Mouse (Mus musculus): Measurements from ENCODE around the gene Atp1a1. TPM values are rescaled to one million over a fixed set of nuclear protein-coding genes. Genes with fewer than 3 reads are reported as not detected.

The Atp1a1 gene
- total and polyA plus RNA-seq, 2 experiments = 163 to 183 TPM

- Histone ChIP-seq H3K79me2 (ENCODE audit: control insufficient read depth, insufficient read depth, low read length) (no peaks in the 10 kb centered on the region), H3K27me3 (ENCODE audit: control insufficient read depth, insufficient read depth, low read length) (no peaks in the 10 kb centered on the region), H3K4me1 (ENCODE audit: control insufficient read depth, insufficient read depth, low read length) (no peaks in the 10 kb centered on the region), H3K4me3 (ENCODE audit: insufficient read depth, low read depth, low read length) (no peak overlapping the region), H3K27ac (replicated peaks; ENCODE audit: insufficient read depth, low read depth, low read length) (no peak overlapping the region), H3K9ac (ENCODE audit: low read depth, low read length) (no peak overlapping the region), H3K36me3 (ENCODE audit: control insufficient read depth, insufficient read depth, low read length) (no peaks in the 10 kb centered on the region)
- DNase-seq (ENCODE audit: extremely low read depth, low read depth, low spot score) = no peak
- no peak for TF ChIP-seq POLR2A (IDR thresholded peaks at IDR 0.05; ENCODE audit: extremely low read depth, insufficient read depth, low read length)
- no peak for TF ChIP-seq CTCF (IDR thresholded peaks at IDR 0.05; ENCODE audit: low read depth, low read length)
- WGBS = 98% methylated on average over 2 of the region's 2 CpGs
Measured at GRCm38 (mm10) chr3:101564011-101564410, 40.5 kb downstream of the Atp1a1 start.

GRCm38 (mm10) chr3:101562510-101563209 lies 41.8 kb downstream of the Atp1a1 start:
- Histone ChIP-seq H3K4me1 (ENCODE audit: control insufficient read depth, insufficient read depth, low read length) (no peaks in the 10 kb centered on the region), H3K79me2 (ENCODE audit: control insufficient read depth, insufficient read depth, low read length) (no peaks in the 10 kb centered on the region), H3K9ac (ENCODE audit: low read depth, low read length) (no peak overlapping the region), H3K27ac (replicated peaks; ENCODE audit: insufficient read depth, low read depth, low read length) (no peak overlapping the region), H3K4me3 (ENCODE audit: insufficient read depth, low read depth, low read length) (no peak overlapping the region), H3K27me3 (ENCODE audit: control insufficient read depth, insufficient read depth, low read length) (no peaks in the 10 kb centered on the region), H3K36me3 (ENCODE audit: control insufficient read depth, insufficient read depth, low read length) (no peaks in the 10 kb centered on the region)
- WGBS = 80% methylated on average over 10 of the region's 10 CpGs
- TF ChIP-seq POLR2A (IDR thresholded peaks at IDR 0.05; ENCODE audit: extremely low read depth, insufficient read depth, low read length) = no peak
- TF ChIP-seq CTCF (IDR thresholded peaks at IDR 0.05; ENCODE audit: low read depth, low read length) = no peak
- no peak for DNase-seq (ENCODE audit: extremely low read depth, low read depth, low spot score)

- no peak overlapping the region for H3K27ac ChIP-seq (replicated peaks; ENCODE audit: insufficient read depth, low read depth, low read length)
- no peaks in the 10 kb centered on the region for H3K27me3 ChIP-seq (ENCODE audit: control insufficient read depth, insufficient read depth, low read length)
- H3K4me1 ChIP-seq (ENCODE audit: control insufficient read depth, insufficient read depth, low read length) = no peaks in the 10 kb centered on the region
- H3K36me3 ChIP-seq (ENCODE audit: control insufficient read depth, insufficient read depth, low read length) = no peaks in the 10 kb centered on the region
- H3K9ac ChIP-seq (ENCODE audit: low read depth, low read length) = no peak overlapping the region
- no peak for DNase-seq (ENCODE audit: extremely low read depth, low read depth, low spot score)
- H3K4me3 ChIP-seq (ENCODE audit: insufficient read depth, low read depth, low read length) = no peak overlapping the region
- H3K79me2 ChIP-seq (ENCODE audit: control insufficient read depth, insufficient read depth, low read length) = no peaks in the 10 kb centered on the region
- TF ChIP-seq CTCF (IDR thresholded peaks at IDR 0.05; ENCODE audit: low read depth, low read length) = no peak
- TF ChIP-seq POLR2A (IDR thresholded peaks at IDR 0.05; ENCODE audit: extremely low read depth, insufficient read depth, low read length) = no peak
- 92% methylated on average over 5 of the region's 5 CpGs for WGBS
Measured at GRCm38 (mm10) chr3:101561948-101562347, 42.5 kb downstream of the Atp1a1 start.

- DNase-seq (ENCODE audit: extremely low read depth, low read depth, low spot score) = no peak
- Histone ChIP-seq H3K4me3 (ENCODE audit: insufficient read depth, low read depth, low read length) (no peak overlapping the region), H3K4me1 (ENCODE audit: control insufficient read depth, insufficient read depth, low read length) (no peaks in the 10 kb centered on the region), H3K9ac (ENCODE audit: low read depth, low read length) (no peak overlapping the region), H3K27ac (replicated peaks; ENCODE audit: insufficient read depth, low read depth, low read length) (no peak overlapping the region), H3K36me3 (ENCODE audit: control insufficient read depth, insufficient read depth, low read length) (no peaks in the 10 kb centered on the region), H3K79me2 (ENCODE audit: control insufficient read depth, insufficient read depth, low read length) (no peaks in the 10 kb centered on the region), H3K27me3 (ENCODE audit: control insufficient read depth, insufficient read depth, low read length) (no peaks in the 10 kb centered on the region)
- TF ChIP-seq CTCF (IDR thresholded peaks at IDR 0.05; ENCODE audit: low read depth, low read length) = no peak
- TF ChIP-seq POLR2A (IDR thresholded peaks at IDR 0.05; ENCODE audit: extremely low read depth, insufficient read depth, low read length) = no peak
- WGBS = 58% methylated on average over 9 of the region's 9 CpGs
Measured at GRCm38 (mm10) chr3:101560841-101561522, 43.5 kb downstream of the Atp1a1 start.

- 84% methylated on average over 2 of the region's 2 CpGs for WGBS
- DNase-seq (ENCODE audit: extremely low read depth, low read depth, low spot score) = no peak
- H3K9ac ChIP-seq (ENCODE audit: low read depth, low read length) = no peak overlapping the region
- no peaks in the 10 kb centered on the region for H3K79me2 ChIP-seq (ENCODE audit: control insufficient read depth, insufficient read depth, low read length)
- H3K4me3 ChIP-seq (ENCODE audit: insufficient read depth, low read depth, low read length) = no peak overlapping the region
- H3K27me3 ChIP-seq (ENCODE audit: control insufficient read depth, insufficient read depth, low read length) = no peaks in the 10 kb centered on the region
- no peak overlapping the region for H3K27ac ChIP-seq (replicated peaks; ENCODE audit: insufficient read depth, low read depth, low read length)
- no peaks in the 10 kb centered on the region for H3K36me3 ChIP-seq (ENCODE audit: control insufficient read depth, insufficient read depth, low read length)
- H3K4me1 ChIP-seq (ENCODE audit: control insufficient read depth, insufficient read depth, low read length) = peaks cover 7% of the 10 kb centered on the region; the same call in 1 of the 2 replicates
- TF ChIP-seq CTCF (IDR thresholded peaks at IDR 0.05; ENCODE audit: low read depth, low read length) (no peak), POLR2A (IDR thresholded peaks at IDR 0.05; ENCODE audit: extremely low read depth, insufficient read depth, low read length) (no peak)
Measured at GRCm38 (mm10) chr3:101556712-101557111, 47.8 kb downstream of the Atp1a1 start.

Measured in liver, adult 2 months (tissue).